Mouse (Mus musculus) testis, adult 2 months (tissue): ENCODE results near the gene Cfap54. TPM values are rescaled to one million over a fixed set of nuclear protein-coding genes. Genes with fewer than 3 reads are reported as not detected.

Source experiments
- H3K27ac ChIP-seq: fragments of 200-500 bp; 2 replicates; pipeline ENCODE4 v1.5.1; 2012; ENCODE audit warnings: low read depth, low read length; ENCODE audit not compliant: control insufficient read depth, insufficient read depth
- H3K27me3 ChIP-seq: fragments of 200-500 bp; 2 replicates; pipeline ENCODE4 v1.6.1; 2012; ENCODE audit warnings: mild to moderate bottlenecking, low read length, moderate library complexity; ENCODE audit not compliant: control insufficient read depth, insufficient read depth
- H3K36me3 ChIP-seq: fragments of 200-500 bp; 2 replicates; pipeline ENCODE4 v1.6.1; 2012; ENCODE audit warnings: mild to moderate bottlenecking, low read length; ENCODE audit not compliant: control insufficient read depth, insufficient read depth
- H3K4me1 ChIP-seq: fragments of 200-500 bp; 2 replicates; pipeline ENCODE4 v1.6.1; 2012; ENCODE audit warnings: low read length; ENCODE audit not compliant: control insufficient read depth, insufficient read depth
- H3K4me3 ChIP-seq: fragments of 200-500 bp; 2 replicates; pipeline ENCODE4 v1.5.1; 2012; ENCODE audit warnings: low read depth, mild to moderate bottlenecking, low read length, moderate library complexity, mixed read lengths; ENCODE audit not compliant: control insufficient read depth
- CTCF ChIP-seq: fragments of 200-500 bp; IDR thresholded peaks from 2 replicates; pipeline ENCODE4 v1.5.1; 2012; ENCODE audit warnings: low read depth, mild to moderate bottlenecking, inconsistent platforms, low read length, moderate library complexity; ENCODE audit not compliant: control insufficient read depth, insufficient read depth, insufficient replicate concordance
- POLR2A ChIP-seq: fragments of 200-500 bp; IDR thresholded peaks from 2 replicates; pipeline ENCODE4 v1.6.1; 2012; ENCODE audit warnings: low read depth, mild to moderate bottlenecking, inconsistent platforms, low read length, moderate library complexity; ENCODE audit not compliant: control insufficient read depth
- polyA plus RNA-seq: library from polyadenylated mRNA; depleted of rRNA; stranded (reverse); fragments of >200 nt; gene quantifications from 2 replicates; pipeline ENCODE4 v1.2.3, GENCODE M21; 2012

The Cfap54 gene
- polyA plus RNA-seq, 1 experiment, result 12.7 TPM

- H3K27me3 ChIP-seq, result no peaks in the 10 kb centered on the region
- no peak overlapping the region for H3K4me3 ChIP-seq
- no peaks in the 10 kb centered on the region for H3K36me3 ChIP-seq
- TF ChIP-seq CTCF (no peak), POLR2A (no peak)
- H3K4me1 ChIP-seq, result no peaks in the 10 kb centered on the region
- H3K27ac ChIP-seq, result no peak overlapping the region
Measured at GRCm38 (mm10) chr10:93035489-93035888, 45.9 kb downstream of the Cfap54 start.

DNA sequence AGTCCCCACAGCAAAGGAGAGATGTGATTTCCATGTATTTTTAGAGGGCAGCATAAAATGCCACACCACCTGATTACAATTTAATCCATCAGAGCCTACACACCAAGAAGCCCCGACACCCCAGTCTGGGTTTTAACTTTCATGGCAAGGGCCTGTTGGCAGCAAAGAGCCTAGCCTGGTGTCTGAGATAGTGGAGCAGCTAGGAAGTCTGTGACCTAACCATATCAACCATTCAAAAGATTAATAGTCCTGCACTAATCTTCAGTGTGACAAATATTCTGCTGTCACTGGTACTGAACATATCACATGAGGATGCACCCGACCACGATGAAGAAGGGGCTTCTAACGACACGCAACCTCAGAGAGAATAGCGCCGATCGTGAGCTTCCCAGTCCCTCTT lies 58.1 kb downstream of the Cfap54 start:
- TF ChIP-seq CTCF (no peak), POLR2A (no peak)
- Histone ChIP-seq H3K27ac (no peak overlapping the region), H3K36me3 (no peaks in the 10 kb centered on the region), H3K4me1 (no peaks in the 10 kb centered on the region), H3K4me3 (no peak overlapping the region), H3K27me3 (no peaks in the 10 kb centered on the region)

GRCm38 (mm10) chr10:93014059-93014795 lies 67.2 kb downstream of the Cfap54 start:
- TF ChIP-seq CTCF, result no peak
- no peak for TF ChIP-seq POLR2A
- H3K27me3 ChIP-seq, result no peaks in the 10 kb centered on the region
- H3K36me3 ChIP-seq, result no peaks in the 10 kb centered on the region
- no peaks in the 10 kb centered on the region for H3K4me1 ChIP-seq
- H3K27ac ChIP-seq, result no peak overlapping the region
- no peak overlapping the region for H3K4me3 ChIP-seq

GRCm38 (mm10) chr10:93011085-93011484 lies 70.3 kb downstream of the Cfap54 start:
- TF ChIP-seq POLR2A, result no peak
- no peak for TF ChIP-seq CTCF
- Histone ChIP-seq H3K4me1 (no peaks in the 10 kb centered on the region), H3K36me3 (no peaks in the 10 kb centered on the region), H3K27ac (no peak overlapping the region), H3K27me3 (no peaks in the 10 kb centered on the region), H3K4me3 (no peak overlapping the region)

- H3K4me1 ChIP-seq, result no peaks in the 10 kb centered on the region
- H3K4me3 ChIP-seq, result no peak overlapping the region
- TF ChIP-seq CTCF (no peak), POLR2A (no peak)
- no peak overlapping the region for H3K27ac ChIP-seq
- no peaks in the 10 kb centered on the region for H3K36me3 ChIP-seq
- no peaks in the 10 kb centered on the region for H3K27me3 ChIP-seq
Measured at GRCm38 (mm10) chr10:93006970-93007369, 74.4 kb downstream of the Cfap54 start.

GRCm38 (mm10) chr10:93006405-93006804 lies 75.0 kb downstream of the Cfap54 start:
- no peak overlapping the region for H3K27ac ChIP-seq
- no peak overlapping the region for H3K4me3 ChIP-seq
- no peaks in the 10 kb centered on the region for H3K36me3 ChIP-seq
- no peaks in the 10 kb centered on the region for H3K4me1 ChIP-seq
- no peak for TF ChIP-seq POLR2A
- TF ChIP-seq CTCF, result no peak
- H3K27me3 ChIP-seq, result no peaks in the 10 kb centered on the region

- TF ChIP-seq POLR2A (no peak), CTCF (no peak)
- Histone ChIP-seq H3K27me3 (no peaks in the 10 kb centered on the region), H3K4me1 (no peaks in the 10 kb centered on the region), H3K4me3 (no peak overlapping the region), H3K36me3 (no peaks in the 10 kb centered on the region), H3K27ac (no peak overlapping the region)
Measured at GRCm38 (mm10) chr10:92998536-92998935, 82.9 kb downstream of the Cfap54 start.

DNA sequence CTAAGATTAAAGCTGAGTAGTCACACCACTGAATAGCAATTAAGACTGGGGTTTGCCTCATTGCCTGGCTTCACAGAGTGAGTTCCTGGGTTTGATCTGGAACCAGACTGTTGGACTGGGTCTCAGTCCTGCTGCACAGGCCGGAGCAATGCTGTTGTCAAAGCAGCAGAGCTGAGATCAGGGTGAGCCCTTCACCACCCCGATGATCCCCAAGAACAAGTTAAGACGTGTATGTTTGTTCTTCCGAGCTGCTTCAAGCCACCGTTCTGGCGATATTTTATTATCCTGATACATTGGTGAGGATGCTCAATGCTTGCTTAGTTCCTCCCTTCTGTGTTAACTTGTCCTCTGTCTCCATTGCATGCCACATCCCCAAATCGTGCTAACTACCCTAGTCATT lies 86.2 kb downstream of the Cfap54 start:
- Histone ChIP-seq H3K4me3 (no peak overlapping the region), H3K27me3 (no peaks in the 10 kb centered on the region), H3K4me1 (no peaks in the 10 kb centered on the region), H3K36me3 (no peaks in the 10 kb centered on the region; the same call in 1 of the 2 replicates), H3K27ac (no peak overlapping the region)
- TF ChIP-seq CTCF (no peak), POLR2A (no peak)
